Mouse (Mus musculus) kidney, adult 2 months (tissue): ENCODE data around the gene Rbm8a.

ENCODE experiments used
- CTCF ChIP-seq: fragments of 200-500 bp; conservative IDR thresholded peaks from 2 replicates; pipeline ENCODE4 v1.5.1; 2011; ENCODE audit warnings: low read depth, mild to moderate bottlenecking, control low read depth, low read length, moderate library complexity, mixed read lengths; ENCODE audit not compliant: insufficient read depth, insufficient read length
- POLR2A ChIP-seq: fragments of 200-500 bp; IDR thresholded peaks from one replicate; pipeline ENCODE4 v1.6.1; 2011; ENCODE audit warnings: low read depth, low read length, control low read depth

DNA sequence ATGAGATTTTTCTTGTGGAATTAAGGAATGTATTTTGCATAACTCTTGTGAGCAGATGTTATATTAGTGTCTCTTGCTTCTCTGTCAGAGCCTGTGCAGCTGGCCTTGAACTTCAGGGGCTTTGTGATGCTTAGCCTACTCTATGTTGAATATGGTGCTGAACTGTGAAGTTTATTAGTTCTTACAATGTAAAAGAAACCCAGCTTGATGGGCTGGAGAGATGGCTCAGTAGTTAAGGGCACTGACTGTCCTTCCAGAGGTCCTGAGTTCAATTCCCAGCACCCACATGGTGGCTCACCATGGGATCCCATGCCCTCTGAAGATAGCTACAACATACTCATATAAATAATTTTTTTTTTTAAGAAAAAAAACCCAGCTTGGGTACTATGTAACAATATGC lies 2.3 kb downstream of the Rbm8a start:
- TF ChIP-seq POLR2A = no peak
- no peak for TF ChIP-seq CTCF
